Mouse (Mus musculus): ENCODE measurements around the gene Gm20911. TPM values are rescaled to one million over a fixed set of nuclear protein-coding genes. Genes with fewer than 3 reads are reported as not detected.
"Not testable (repeated sequence)": the region's sequence is repeated elsewhere in the genome, so short reads cannot be mapped to it uniquely, and the experiment has no call there.

The Gm20911 gene
- not detected in 2 replicates for polyA plus RNA-seq (2015; fragmentation: Nextera tagmentation; extraction: Ambion mirVana)

DNA sequence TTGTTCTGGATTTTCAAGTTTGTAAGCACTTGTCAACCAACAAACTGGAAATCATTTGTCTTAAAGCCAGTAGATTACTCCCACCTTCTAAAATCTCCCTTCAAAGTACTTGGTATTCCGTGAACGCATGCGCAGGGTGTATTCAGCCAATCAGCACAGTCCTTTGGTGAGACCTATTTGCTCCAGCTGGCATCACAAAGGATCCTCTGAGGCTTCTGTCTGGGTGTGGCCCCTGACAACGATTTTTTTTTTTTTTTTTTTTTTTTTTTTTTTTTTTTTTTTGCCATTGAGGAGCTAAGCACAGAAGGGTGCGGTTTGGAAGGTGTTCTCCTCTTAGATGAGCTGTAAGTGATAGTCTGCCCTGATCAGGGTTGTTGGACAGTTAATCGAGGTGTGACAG lies at the start of gene Gm20911:
Gene Gm20911 (plus strand): TSS at position 301 of the 400 bp plus-strand sequence.
- not testable (repeated sequence) for H3K9ac ChIP-seq (replicated peaks; ENCODE audit: low read length); H3K36me3 ChIP-seq (ENCODE audit: insufficient read depth, low read length); ATAC-seq (ENCODE audit: low FRiP score, low TSS enrichment); H3K4me1 ChIP-seq (ENCODE audit: insufficient read depth, low read length); H3K4me3 ChIP-seq (ENCODE audit: low read length); H3K9me3 ChIP-seq (ENCODE audit: low read length); H3K27me3 ChIP-seq (ENCODE audit: insufficient read depth, low read length); H3K4me2 ChIP-seq (replicated peaks; ENCODE audit: low read depth, low read length); H3K27ac ChIP-seq (ENCODE audit: low read length)
- no CpG with 5 or more reads among the region's 6 CpGs for WGBS
